Mouse (Mus musculus): ENCODE data around the gene Ccdc40.

The Ccdc40 gene

DNA sequence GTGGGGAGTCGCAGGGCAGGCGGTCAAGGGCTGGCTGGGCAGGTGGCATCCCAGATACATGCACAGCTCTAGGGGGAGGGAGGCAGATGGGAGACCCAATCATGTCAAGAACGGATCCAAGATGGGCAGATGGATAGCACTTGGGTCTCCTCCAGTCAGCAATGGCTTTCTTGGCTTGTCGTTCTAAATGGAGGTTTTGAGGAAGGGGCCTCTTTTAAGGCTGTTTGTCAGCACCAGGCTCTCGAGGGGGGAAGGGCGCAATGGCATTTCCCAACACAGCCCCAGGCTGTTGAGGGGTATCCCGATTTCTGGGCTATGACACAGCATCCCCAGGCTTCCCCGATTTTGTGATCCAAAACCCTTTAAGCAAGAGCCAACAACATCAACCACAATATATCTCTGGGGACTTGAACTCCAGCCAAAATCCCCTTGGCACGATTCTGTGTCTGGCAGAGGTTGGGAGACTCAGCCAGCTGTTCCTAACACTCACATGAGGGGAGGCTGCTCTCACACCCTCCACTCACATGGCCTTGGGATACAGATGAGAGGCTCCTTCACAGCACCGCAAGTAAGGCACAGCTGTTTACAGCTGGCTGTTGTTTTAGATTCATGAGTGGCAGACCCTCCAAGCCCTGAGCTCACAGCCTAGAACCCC lies 18.9 kb upstream of the Ccdc40 start:
- DNase-seq, result peak; percentile 80

DNA sequence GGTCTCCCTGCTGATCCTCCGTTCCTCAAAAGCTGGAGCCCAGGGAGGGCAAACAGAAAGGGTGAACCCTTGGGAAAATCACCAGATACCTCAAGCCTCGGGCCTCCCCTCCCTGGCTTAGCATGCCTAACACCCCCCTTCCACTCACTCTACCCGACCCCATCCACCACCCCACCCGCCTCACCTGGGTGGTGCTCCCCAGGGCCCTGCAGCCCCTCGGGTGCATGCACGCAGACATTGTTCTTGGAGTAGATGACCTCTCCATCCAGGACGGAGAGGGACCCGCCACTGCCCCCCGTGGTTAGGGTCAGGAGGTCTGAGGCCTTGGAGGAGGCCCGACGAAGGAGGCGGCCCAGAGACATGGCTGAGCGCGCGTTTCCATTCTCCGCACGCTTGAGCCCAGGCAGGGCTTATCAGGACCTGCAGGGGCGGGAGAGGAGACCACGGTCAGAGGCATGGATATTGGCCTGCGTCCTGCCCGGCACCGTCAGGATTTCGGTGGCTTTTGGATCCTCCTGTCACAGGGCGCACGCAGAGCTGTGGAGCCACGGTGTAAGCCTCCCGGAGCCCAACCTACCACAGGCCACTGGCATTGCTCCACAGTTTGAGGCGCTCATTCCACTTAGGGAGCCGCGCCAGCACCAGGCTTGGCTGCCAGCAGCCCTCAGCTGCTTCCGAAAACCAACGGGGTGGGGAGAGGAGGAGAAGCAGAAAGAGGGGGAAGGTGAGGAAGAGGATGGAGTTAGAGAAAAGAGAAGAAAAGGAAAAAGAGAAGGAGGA lies 17.9 kb upstream of the Ccdc40 start:
- peak; percentile 93 for DNase-seq

DNA sequence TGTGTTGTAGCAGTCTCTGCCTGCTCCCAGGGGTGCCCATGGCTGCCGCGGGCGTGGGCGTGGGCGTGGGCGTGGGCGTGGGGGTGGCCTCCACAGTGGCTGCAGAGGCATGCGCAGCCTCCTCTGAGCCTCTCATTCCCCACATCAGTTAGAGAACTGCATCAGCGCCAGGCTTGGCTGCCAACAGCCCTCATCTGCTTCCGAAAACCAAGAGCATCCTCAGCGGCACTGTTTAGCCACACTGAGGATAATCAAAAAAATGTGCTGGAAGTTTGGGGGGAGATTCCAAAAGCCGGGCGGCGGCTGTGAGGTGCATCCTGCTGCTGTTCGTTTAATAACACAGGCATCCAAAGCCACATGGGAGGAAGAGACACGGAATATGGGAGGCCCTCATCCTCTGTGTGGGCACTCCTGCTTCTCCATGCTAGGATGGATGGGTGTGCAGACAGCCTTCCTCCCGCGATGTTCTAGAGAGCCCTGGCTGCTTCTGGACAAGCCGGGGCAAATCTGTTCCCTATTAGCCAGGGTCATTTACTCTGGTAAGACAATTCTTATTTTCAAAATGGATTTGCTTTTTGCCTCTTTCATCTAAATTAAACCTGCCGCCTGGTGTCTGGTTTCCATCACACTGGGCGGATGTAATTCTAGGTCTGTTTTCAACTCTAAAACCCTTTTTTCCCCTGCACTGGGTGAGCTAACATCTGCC lies 16.6 kb upstream of the Ccdc40 start:
- DNase-seq, result no peak

DNA sequence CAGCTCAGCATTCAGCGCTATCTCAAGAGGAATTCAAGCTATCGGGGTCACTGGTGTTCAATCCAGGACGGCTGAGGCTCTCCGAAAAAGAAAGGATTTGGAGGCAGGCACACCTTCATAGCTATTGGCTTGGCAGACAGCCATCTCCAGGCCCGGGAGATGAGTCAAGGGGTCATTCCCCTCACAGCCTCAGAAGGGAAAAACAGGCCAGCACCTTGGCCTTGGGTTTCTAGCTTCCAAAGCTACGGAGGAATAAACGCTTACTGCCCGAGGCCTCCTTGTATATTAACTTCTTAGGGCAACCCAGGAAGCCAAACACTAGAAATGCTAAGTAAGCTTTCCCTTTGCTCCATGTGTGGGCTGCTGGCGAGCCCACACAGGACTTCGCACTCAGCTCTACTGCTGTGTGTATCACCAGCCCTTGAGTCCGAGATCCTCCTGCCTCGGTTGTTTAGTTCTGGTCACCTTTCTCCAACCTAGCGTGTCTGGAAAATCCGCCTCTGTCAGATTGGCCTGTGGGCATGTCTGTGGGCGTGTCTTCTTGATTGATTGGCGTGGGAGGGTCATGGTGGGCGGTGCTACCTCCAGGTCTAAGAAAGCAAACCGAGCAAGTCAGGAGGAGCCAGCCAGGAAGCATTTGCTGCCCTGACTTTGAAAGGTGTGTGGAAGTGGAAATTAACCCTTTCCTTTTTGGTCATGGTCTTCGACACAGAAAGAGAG lies 15.0 kb upstream of the Ccdc40 start:
- DNase-seq, result no peak

DNA sequence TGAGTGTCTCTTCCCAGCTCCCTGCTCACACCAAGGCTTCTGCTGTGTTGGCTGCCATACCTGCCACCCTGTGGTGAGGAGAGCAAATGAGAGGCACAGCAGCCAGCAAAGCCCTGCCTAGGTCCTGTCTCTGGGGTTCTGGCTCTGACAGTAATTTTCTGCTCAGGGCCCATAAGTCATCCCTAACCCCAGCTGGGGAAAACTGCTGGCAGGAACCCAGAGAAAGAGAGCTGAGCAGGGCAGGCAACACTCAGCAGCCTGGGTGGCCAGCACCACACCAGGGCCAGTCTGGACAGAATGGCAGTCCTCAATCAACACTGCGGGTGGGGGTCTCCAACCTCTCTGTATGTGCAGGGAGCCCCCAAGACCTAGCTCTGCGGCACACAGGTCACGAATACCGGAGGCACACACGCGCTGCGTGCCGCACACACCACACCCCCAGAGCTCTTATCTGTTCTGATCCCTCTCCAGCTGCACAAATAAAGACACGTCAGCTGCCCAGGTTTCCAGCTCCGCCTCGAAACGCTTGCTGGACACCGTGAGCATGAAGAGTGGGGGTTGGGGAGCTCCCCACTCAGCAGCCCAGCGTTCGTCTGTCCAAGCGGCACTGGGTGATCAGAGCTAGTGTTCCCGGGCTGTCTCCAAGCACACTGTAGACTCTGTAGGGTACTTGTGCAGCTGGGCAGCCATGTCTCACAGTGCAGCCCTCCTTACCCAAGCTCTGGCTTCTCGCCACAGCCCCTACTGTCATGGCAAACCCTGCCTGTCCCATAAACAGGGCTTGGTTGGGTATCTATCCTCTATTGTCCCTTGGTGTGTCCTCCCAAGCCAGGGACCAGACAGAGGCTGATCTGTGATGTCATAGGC lies 13.1 kb upstream of the Ccdc40 start:
- DNase-seq, result peak; percentile 65

DNA sequence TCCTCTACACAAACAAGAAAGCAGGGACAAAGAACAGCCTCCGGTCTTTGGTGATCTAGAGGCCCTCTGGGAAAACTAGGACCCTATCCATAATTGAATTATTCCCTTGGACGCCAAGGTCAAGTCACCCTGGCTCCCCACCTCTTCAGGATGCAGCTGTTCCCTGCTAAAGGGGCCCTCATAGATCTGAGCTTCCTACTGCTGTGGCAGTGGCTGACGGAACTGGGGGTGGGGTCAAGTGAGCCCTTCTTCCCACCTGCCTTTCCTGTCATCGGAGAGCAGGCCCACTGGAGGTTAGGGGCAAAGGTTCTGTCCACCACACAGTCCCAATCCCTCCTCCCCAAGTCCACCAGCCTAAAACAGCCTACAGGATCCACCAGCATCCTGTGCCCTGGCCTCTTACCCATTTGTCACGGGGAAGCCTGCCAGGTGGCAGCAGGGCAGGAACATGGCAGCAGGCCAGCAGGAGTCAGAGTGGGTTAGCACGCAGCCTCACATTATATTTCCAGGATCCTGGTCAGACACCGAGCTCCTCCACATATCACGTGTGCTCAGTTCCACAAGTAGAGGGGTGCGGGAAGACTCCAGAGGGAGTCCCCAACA lies 12.4 kb upstream of the Ccdc40 start:
- peak; percentile 94 for DNase-seq

DNA sequence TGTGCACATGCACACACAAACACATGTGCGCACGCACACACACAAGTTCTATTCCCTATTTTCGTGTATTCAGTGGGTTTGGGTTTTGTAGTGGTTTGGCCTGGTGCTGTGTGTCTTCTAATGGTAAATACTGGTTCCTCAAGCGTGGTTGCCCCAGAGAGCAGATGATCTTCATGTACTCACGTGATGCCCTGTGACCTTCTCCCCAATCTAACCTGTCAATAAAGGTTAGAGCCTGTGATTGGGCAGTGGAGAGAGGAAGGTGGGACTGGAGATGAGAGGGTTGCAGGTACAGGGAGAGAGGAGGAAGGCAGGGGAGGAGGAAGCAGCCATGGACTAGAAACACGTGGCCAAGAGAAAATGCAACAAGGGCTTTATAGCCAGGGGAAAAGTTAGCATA lies 10.5 kb upstream of the Ccdc40 start:
- no peak for DNase-seq

DNA sequence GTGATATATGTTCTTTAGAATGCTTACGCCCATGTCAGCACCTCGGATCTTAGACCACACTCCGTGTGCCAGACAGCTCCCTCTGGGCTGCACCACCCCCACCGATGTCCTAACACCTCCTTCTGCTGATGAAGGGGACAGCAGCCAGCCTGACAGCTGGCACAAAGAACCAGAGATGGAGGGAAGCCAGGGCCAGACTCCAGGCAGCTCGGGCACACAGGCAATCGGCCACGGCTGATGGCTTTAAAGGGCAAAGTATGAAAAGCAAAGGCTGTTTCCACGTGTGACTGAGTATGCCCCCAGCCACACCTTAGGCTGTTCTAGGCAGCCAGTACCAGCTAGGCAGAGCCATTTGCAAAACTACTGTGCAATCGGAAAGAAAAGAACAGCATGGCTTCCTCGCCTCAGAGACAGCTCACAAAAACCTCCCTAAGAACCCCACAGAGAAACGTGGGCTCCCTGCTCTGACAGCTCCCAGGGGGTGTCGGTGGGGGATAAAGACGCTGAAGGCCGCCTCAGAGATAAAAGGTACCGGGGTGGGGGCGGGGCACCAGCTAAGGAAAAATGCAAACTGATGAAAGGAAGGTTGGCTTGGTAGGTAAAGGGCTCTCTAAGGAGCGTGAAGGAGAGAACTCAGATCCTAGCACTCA lies 8.4 kb upstream of the Ccdc40 start:
- peak; percentile 92 for DNase-seq

DNA sequence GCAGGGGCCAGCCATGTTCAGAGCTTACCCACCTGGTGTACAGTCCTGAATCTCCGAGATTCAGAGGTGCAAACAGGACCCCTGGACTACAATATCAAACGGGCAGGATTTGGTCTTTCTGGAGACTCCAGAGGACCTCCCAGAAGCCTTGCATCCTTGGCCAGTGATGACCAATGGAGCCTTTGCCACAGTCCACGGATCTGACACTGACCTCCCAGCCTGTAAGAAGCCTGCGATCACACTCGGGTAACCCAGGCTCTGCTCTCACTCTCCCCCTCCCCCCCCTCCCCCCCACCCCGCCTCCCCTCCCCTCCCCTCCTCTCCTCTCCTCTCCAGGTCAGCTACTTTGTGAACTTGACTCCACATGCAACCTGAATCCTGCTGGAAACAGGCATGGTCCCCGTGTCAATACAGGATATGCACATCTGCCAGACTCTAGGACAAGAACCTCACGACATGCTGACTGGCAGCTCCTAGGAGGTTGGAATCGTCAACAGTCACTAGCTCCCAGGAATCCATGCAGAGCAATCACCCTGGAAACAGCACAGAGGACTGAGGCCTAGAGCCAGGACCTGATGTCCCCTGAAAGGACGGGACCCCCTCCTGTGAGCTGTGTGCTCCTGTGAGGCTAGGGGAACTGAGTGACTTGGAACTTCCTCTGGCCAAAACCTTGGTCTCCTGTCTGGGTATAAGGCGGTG lies 6.4 kb upstream of the Ccdc40 start:
- no peak for DNase-seq

DNA sequence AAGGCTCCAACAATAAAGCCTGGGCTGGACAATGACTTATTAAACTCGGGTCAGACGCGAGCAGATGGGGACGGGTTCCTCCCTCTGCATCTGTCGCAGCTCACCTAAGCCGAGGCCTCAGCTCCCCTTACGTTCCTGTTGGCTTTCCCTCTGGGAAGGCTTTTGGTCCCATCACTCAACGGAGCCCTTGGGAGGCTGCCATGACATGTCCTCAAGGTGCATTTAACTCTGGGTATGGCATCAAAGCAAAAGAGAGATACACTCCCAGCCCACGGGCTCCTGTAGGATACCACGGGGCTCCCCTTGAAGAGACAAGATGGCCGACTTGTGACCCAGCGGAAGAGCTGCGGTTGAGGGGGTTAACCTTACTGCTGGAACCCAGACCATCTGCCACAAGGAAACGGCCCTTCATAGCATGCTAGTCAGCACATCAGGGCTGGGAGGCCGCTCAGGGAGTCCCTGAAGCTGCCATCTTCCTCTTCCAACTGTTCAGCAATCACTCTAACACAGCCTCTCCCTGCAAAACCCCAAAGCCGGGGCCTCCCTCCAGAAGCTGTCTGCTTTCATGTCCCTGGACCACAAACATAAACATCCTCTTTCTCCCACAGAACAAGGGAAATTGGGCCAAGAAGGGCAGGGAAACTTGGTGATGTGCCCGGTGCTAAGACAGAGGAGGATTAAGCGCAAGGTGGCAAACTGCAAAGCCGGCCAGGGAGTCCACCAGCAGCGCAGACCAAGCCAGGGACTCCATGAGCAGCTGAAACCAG lies 5.1 kb upstream of the Ccdc40 start:
- no peak for DNase-seq

DNA sequence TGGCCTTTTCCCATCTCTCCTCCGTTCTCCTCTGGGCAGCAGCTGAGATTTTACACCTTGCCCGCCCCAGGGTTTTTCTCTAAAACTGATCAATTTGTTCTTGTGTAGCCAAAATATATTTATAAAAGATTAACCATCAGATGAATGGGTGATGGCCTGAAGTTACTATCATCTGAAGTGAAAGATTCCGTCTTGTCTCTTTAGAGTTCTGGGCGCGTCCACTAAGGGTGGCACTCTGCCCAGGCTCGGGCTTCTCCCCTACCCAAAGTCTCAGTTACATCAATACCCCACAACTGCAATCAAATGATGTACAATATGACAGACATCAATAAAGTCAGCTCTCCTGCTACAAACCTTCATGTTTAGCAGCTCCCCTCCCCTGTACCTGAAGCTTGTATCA lies 3.4 kb upstream of the Ccdc40 start:
- no peak for DNase-seq

DNA sequence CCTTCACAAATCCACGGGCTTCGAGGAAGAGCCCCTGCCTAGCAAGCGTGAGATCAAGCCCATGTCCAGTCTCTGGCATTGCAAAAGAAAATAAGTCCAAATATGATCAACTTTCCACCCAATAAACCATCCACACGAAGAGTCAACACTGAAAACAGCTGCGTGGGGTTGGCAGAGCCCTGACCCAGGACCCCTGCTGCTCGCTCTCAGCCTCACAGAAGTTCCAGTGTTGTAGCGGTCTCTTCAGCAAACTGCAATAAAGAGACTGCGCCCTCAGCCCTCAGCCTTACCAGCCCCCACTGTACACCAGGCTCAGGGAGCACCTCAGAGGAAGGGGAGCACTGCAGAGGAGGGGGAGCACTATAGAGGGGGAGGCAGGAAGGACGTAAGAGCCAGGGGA lies 2.7 kb upstream of the Ccdc40 start:
- DNase-seq, result no peak

DNA sequence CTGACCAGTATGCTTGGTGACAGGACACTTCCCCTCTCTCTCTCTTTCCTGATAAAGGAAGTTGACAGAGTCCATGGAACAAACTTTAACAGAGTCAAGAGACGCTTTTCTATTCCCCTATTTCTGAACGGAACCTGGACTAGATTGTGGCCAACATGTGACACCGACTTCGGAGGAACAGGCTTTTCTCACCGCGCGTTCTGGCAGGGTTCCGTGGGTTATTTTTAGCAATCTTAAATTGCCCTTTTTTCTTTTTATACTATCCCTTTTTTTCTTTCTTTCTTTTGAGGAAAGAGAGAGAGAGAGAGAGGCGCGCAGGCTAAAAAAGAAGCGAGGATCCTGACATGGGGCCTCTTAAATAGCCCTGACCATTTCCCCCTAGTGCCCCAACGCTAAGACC lies 781 bp upstream of the Ccdc40 start:
- no peak for DNase-seq

DNA sequence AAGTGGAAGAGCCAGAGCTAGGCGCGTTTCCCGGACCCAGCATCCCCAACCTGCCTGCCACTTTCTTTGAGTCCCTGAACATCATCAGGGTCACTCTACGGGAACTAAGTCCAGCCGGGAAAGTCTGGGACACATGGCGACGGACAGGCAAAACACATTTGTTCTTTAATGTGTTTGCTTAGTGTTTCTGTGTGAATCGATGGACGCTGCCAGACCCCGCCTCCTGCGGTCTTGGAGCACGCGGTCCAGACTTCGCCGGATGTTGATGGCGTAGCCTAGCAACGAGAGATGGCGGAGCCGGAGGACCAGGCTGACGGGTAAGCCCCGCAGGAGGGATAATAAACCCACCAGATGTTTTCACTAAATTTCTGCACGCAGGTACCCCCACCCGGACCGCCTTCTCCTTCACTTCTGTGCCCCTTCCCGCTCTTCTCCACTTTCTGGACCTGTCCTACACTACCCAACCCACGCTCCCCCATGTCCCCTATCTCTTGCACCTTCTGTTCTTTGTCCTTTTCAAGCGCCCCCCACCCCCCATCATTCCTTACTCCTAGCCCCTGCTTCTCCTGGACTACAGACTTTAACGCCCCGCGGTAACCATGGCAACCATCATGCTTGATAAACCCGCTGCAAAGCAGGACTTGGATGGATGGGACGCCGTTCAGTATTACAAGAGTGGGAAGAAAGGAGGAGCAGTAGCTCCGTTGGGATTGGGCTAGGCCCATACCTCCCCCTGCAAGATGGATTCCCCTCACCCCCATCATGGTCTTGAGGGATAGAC lies 664 bp downstream of the Ccdc40 start:
- no peak for DNase-seq

DNA sequence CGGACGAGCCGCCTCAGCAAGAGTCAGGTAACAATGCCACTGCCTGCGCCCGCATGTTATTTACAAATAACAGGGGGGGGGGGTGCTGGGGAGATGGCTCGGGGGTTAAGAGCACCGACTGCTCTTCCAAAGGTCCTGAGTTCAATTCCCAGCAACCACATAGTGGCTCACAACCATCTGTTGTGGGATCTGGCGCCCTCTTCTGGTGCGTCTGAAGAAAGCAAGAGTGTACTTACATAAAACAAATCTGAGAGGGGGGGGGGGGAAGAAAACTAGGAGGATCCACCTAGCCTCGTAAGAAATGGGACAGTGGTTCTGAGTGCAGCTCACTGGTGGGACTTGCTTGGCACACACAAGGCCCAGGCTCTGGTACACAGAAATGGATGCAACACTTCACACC lies 6.4 kb downstream of the Ccdc40 start:
- no peak for DNase-seq

DNA sequence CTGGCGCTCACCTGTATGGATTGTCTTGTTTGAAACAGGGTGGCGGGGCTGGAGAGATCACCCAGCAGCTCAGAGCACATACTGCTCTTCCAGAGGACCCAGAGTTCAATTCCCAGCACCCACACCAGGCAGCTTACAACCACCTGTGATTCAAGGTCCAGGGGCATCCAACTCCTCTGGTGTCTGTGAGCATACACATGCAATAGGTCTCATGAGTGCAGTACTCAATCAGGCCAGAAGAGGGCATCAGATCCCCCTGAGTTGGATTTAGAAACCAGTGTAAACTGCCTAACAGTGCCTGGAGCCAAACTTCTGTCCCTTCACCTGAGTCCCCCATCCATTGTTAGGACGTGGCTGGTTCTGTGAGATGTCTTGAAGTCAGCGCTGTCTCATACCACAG lies 7.2 kb downstream of the Ccdc40 start:
- no peak for DNase-seq

DNA sequence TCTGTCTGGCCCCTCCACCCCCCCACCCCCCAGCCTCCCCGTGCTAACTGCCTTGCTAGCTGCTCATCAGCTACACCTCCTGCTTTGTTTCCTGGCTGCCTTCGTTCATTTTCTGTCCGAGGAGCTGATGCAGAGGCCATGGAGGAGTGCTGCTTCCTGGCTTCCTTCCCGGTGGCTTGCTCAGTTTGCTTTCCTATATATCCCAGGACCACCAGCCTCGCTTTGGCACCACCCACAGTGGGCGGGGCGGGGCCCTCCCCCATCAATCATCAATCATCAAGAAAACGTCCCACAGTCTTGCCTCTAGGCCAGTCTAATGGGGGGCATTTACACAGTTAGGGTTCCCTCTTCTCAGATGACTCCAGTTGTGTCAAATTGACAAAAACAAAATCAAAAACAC lies 8.0 kb downstream of the Ccdc40 start:
- no peak for DNase-seq

DNA sequence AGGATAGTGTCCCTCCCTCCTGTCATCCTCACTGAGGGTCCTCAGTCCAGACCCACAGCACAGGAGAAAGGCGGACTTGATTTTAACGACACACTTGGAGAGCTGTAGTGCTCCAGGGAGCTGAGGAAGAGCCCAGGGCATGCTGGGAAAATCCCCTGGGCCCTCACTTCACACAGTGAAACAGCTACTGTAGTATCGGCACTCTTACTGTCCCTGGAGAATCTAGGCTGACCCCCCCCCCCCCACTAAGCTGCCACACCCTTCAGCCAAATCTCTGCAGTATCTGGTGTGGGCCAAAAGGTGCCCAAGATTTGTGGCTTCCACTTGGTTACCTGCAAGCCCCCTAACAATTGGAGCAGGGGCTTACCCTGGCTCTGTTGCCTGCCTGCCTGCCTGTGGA lies 8.6 kb downstream of the Ccdc40 start:
- DNase-seq, result no peak
